Mouse (Mus musculus): Measurements from ENCODE around the gene Gdpd5. TPM values are rescaled to one million over a fixed set of nuclear protein-coding genes. Genes with fewer than 3 reads are reported as not detected.

The Gdpd5 gene
- polyA plus RNA-seq, 1 experiment from 2014 or later: 46.2 TPM

- Histone ChIP-seq H3K9ac (no peak overlapping the region), H3K9me3 (ENCODE audit: control insufficient read depth, low read length) (no peaks in the 10 kb centered on the region), H3K36me3 (replicated peaks; ENCODE audit: control insufficient read depth, insufficient read depth) (peaks cover 3% of the 10 kb centered on the region; the same call in 1 of the 2 replicates), H3K4me1 (replicated peaks; ENCODE audit: control insufficient read depth, insufficient read depth, low read length) (peaks cover 18% of the 10 kb centered on the region), H3K4me3 (replicated peaks; ENCODE audit: low read length) (no peak overlapping the region), H3K27me3 (ENCODE audit: control insufficient read depth, insufficient read depth, low read length) (no peaks in the 10 kb centered on the region), H3K4me2 (replicated peaks) (no peak overlapping the region), H3K27ac (no peak overlapping the region)
- no peak for DNase-seq (ENCODE audit: low spot score)
- ATAC-seq (ENCODE audit: low FRiP score): no peak
- 94% methylated on average over 5 of the region's 5 CpGs for WGBS
These were observed 47.6 kb downstream of the Gdpd5 start for GRCm38 (mm10) chr7:99428836-99429235.

GRCm38 (mm10) chr7:99429786-99430185 is 48.6 kb downstream of the Gdpd5 start:
- DNase-seq (ENCODE audit: low spot score) (no peak), ATAC-seq (ENCODE audit: low FRiP score) (peak; percentile 25; the same call in 1 of the 2 replicates)
- Histone ChIP-seq H3K27me3 (ENCODE audit: control insufficient read depth, insufficient read depth, low read length) (no peaks in the 10 kb centered on the region), H3K27ac (peak overlapping the region; percentile 33; the same call in 1 of the 2 replicates), H3K9me3 (ENCODE audit: control insufficient read depth, low read length) (no peaks in the 10 kb centered on the region), H3K4me1 (replicated peaks; ENCODE audit: control insufficient read depth, insufficient read depth, low read length) (peaks cover 14% of the 10 kb centered on the region), H3K4me3 (replicated peaks; ENCODE audit: low read length) (no peak overlapping the region), H3K36me3 (replicated peaks; ENCODE audit: control insufficient read depth, insufficient read depth) (peaks cover 3% of the 10 kb centered on the region; the same call in 1 of the 2 replicates), H3K9ac (no peak overlapping the region), H3K4me2 (replicated peaks) (no peak overlapping the region)
- 45% methylated on average over 6 of the region's 6 CpGs for WGBS

GRCm38 (mm10) chr7:99430246-99430645 is 49.0 kb downstream of the Gdpd5 start:
- Histone ChIP-seq H3K36me3 (replicated peaks; ENCODE audit: control insufficient read depth, insufficient read depth) (peaks cover 3% of the 10 kb centered on the region; the same call in 1 of the 2 replicates), H3K9me3 (ENCODE audit: control insufficient read depth, low read length) (no peaks in the 10 kb centered on the region), H3K27ac (peak overlapping the region; percentile 33; the same call in 1 of the 2 replicates), H3K4me2 (replicated peaks) (no peak overlapping the region), H3K9ac (no peak overlapping the region), H3K4me1 (replicated peaks; ENCODE audit: control insufficient read depth, insufficient read depth, low read length) (peaks cover 11% of the 10 kb centered on the region), H3K4me3 (replicated peaks; ENCODE audit: low read length) (no peak overlapping the region), H3K27me3 (ENCODE audit: control insufficient read depth, insufficient read depth, low read length) (no peaks in the 10 kb centered on the region)
- 71% methylated on average over 11 of the region's 11 CpGs for WGBS
- no peak for ATAC-seq (ENCODE audit: low FRiP score)
- no peak for DNase-seq (ENCODE audit: low spot score)

- Histone ChIP-seq H3K36me3 (replicated peaks; ENCODE audit: control insufficient read depth, insufficient read depth) (0 out of 2 replicates have a peak, but pooled peaks cover 3% of the 10 kb centered on the region), H3K4me1 (replicated peaks; ENCODE audit: control insufficient read depth, insufficient read depth, low read length) (peaks cover 8% of the 10 kb centered on the region), H3K4me3 (replicated peaks; ENCODE audit: low read length) (no peak overlapping the region), H3K4me2 (replicated peaks) (no peak overlapping the region), H3K27ac (peak overlapping the region; percentile 70), H3K9ac (0 out of 2 replicates have a peak overlapping the region, but pooled peaks have one; percentile 20), H3K9me3 (ENCODE audit: control insufficient read depth, low read length) (no peaks in the 10 kb centered on the region), H3K27me3 (ENCODE audit: control insufficient read depth, insufficient read depth, low read length) (no peaks in the 10 kb centered on the region)
- DNase-seq (ENCODE audit: low spot score) (no peak), ATAC-seq (ENCODE audit: low FRiP score) (0 out of 2 replicates have a peak, but pooled peaks have one; percentile 15)
- WGBS: 48% methylated on average over 14 of the region's 14 CpGs
These were observed 51.0 kb downstream of the Gdpd5 start for GRCm38 (mm10) chr7:99432248-99432647.

GRCm38 (mm10) chr7:99432863-99433262 is 51.6 kb downstream of the Gdpd5 start:
- Histone ChIP-seq H3K4me1 (replicated peaks; ENCODE audit: control insufficient read depth, insufficient read depth, low read length) (peaks cover 8% of the 10 kb centered on the region), H3K36me3 (replicated peaks; ENCODE audit: control insufficient read depth, insufficient read depth) (0 out of 2 replicates have a peak, but pooled peaks cover 2% of the 10 kb centered on the region), H3K4me2 (replicated peaks) (no peak overlapping the region), H3K9me3 (ENCODE audit: control insufficient read depth, low read length) (no peaks in the 10 kb centered on the region), H3K27ac (peak overlapping the region; percentile 70; the same call in 1 of the 2 replicates), H3K9ac (no peak overlapping the region), H3K4me3 (replicated peaks; ENCODE audit: low read length) (no peak overlapping the region), H3K27me3 (ENCODE audit: control insufficient read depth, insufficient read depth, low read length) (no peaks in the 10 kb centered on the region)
- no peak for ATAC-seq (ENCODE audit: low FRiP score)
- WGBS: 93% methylated on average over 6 of the region's 6 CpGs
- DNase-seq (ENCODE audit: low spot score): no peak

- Histone ChIP-seq H3K9me3 (ENCODE audit: control insufficient read depth, low read length) (no peaks in the 10 kb centered on the region), H3K27me3 (ENCODE audit: control insufficient read depth, insufficient read depth, low read length) (no peaks in the 10 kb centered on the region), H3K36me3 (replicated peaks; ENCODE audit: control insufficient read depth, insufficient read depth) (peaks cover 7% of the 10 kb centered on the region; the same call in 1 of the 2 replicates), H3K4me2 (replicated peaks) (no peak overlapping the region), H3K4me3 (replicated peaks; ENCODE audit: low read length) (no peak overlapping the region), H3K9ac (no peak overlapping the region), H3K4me1 (replicated peaks; ENCODE audit: control insufficient read depth, insufficient read depth, low read length) (peaks cover 8% of the 10 kb centered on the region), H3K27ac (no peak overlapping the region)
- DNase-seq (ENCODE audit: low spot score) (no peak), ATAC-seq (ENCODE audit: low FRiP score) (no peak)
- WGBS: 44% methylated on average over 12 of the region's 12 CpGs
These were observed 53.5 kb downstream of the Gdpd5 start for GRCm38 (mm10) chr7:99434672-99435250.

- Histone ChIP-seq H3K9ac (no peak overlapping the region), H3K36me3 (replicated peaks; ENCODE audit: control insufficient read depth, insufficient read depth) (peaks cover 10% of the 10 kb centered on the region), H3K4me1 (replicated peaks; ENCODE audit: control insufficient read depth, insufficient read depth, low read length) (peaks cover 11% of the 10 kb centered on the region), H3K4me3 (replicated peaks; ENCODE audit: low read length) (no peak overlapping the region), H3K27me3 (ENCODE audit: control insufficient read depth, insufficient read depth, low read length) (no peaks in the 10 kb centered on the region), H3K9me3 (ENCODE audit: control insufficient read depth, low read length) (no peaks in the 10 kb centered on the region), H3K27ac (no peak overlapping the region), H3K4me2 (replicated peaks) (no peak overlapping the region)
- no peak for DNase-seq (ENCODE audit: low spot score)
- 7% methylated on average over 4 of the region's 4 CpGs for WGBS
- no peak for ATAC-seq (ENCODE audit: low FRiP score)
These were observed 55.3 kb downstream of the Gdpd5 start for GRCm38 (mm10) chr7:99436530-99436929.

GRCm38 (mm10) chr7:99438881-99439280 is 57.7 kb downstream of the Gdpd5 start:
- ATAC-seq (ENCODE audit: low FRiP score): no peak
- H3K27me3 ChIP-seq (ENCODE audit: control insufficient read depth, insufficient read depth, low read length): no peaks in the 10 kb centered on the region
- H3K27ac ChIP-seq: no peak overlapping the region
- no peak overlapping the region for H3K9ac ChIP-seq
- DNase-seq (ENCODE audit: low spot score): no peak
- H3K4me3 ChIP-seq (replicated peaks; ENCODE audit: low read length): no peak overlapping the region
- no peak overlapping the region for H3K4me2 ChIP-seq (replicated peaks)
- H3K4me1 ChIP-seq (replicated peaks; ENCODE audit: control insufficient read depth, insufficient read depth, low read length): peaks cover 6% of the 10 kb centered on the region
- 67% methylated on average over 10 of the region's 10 CpGs for WGBS
- H3K9me3 ChIP-seq (ENCODE audit: control insufficient read depth, low read length): no peaks in the 10 kb centered on the region
- peaks cover 22% of the 10 kb centered on the region for H3K36me3 ChIP-seq (replicated peaks; ENCODE audit: control insufficient read depth, insufficient read depth)

- Histone ChIP-seq H3K27me3 (ENCODE audit: control insufficient read depth, insufficient read depth, low read length) (no peaks in the 10 kb centered on the region), H3K9me3 (ENCODE audit: control insufficient read depth, low read length) (no peaks in the 10 kb centered on the region), H3K4me3 (replicated peaks; ENCODE audit: low read length) (no peak overlapping the region), H3K36me3 (replicated peaks; ENCODE audit: control insufficient read depth, insufficient read depth) (peaks cover 22% of the 10 kb centered on the region), H3K9ac (0 out of 2 replicates have a peak overlapping the region, but pooled peaks have one; percentile 3), H3K4me2 (replicated peaks) (no peak overlapping the region), H3K4me1 (replicated peaks; ENCODE audit: control insufficient read depth, insufficient read depth, low read length) (peaks cover 6% of the 10 kb centered on the region), H3K27ac (no peak overlapping the region)
- 23% methylated on average over 6 of the region's 6 CpGs for WGBS
- DNase-seq (ENCODE audit: low spot score) (no peak), ATAC-seq (ENCODE audit: low FRiP score) (0 out of 2 replicates have a peak, but pooled peaks have one; percentile 17)
These were observed 60.4 kb downstream of the Gdpd5 start for GRCm38 (mm10) chr7:99441534-99442072.

All from hindbrain, embryonic 14.5 days (tissue).